Mouse (Mus musculus) adrenal gland, adult 8-10 months (tissue): ENCODE measurements around the gene Plod3. TPM values are rescaled to one million over a fixed set of nuclear protein-coding genes. Genes with fewer than 3 reads are reported as not detected.
A peak's percentile ranks its signal among the peaks of the same experiment; 100 is the strongest.
"Not testable (repeated sequence)": the region's sequence is repeated elsewhere in the genome, so short reads cannot be mapped to it uniquely, and the experiment has no call there.

Source experiments
- DNase-seq: peaks from one replicate; pipeline ENCODE4 v3.0.0; 2022
- total RNA-seq, 4 experiments: library from RNA; stranded (reverse); gene quantifications; 2 replicates each; pipeline ENCODE4 v1.2.4; 2022

Plod3 gene
- total RNA-seq = 10 to 100 TPM; 68.6 to 74.5 (median 72.1) TPM

DNA sequence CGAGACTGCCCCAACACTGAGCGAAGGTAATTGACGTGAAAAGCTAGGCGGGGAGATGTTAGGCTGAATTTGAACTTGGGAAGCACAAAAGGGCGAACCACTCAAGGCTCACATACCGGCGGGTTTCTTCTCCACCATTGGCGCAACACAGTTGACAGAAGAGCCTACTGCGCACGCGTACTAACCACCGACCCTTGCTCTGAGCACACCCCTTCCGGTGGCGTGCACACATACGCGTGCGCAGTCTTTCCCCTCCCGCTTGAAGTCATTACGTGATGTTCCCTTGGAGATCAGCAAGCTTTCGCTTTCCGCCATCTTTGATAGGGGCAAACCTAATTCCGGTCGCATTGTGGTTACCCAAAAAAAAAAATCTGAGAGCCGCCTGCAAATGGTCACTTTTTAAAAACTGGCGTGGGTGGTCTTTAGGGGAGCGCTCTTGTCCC lies at the start of gene Plod3:
Plod3 (plus strand) TSS at position 325 of the 443 bp plus-strand sequence.
- peak; percentile 96 for DNase-seq

DNA sequence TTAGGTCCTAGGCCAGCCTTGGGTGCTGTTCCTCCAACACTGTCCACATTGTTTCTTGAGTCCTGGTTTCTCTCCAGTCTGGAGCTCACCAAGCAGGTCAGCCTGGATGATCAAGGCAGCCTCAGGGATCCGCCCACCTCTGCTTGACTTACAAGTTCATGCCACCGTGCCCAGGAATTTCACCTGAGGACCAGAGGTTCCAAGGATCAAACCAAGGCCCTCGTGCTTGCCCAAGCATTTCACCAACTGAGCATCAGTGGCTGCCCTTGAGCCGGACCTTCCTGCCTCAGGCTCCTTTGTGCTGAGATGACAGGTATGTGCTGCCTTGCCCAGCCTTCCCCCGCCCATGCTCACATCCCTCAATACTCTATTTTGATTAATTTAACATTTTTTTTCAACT lies 49.2 kb upstream of the Plod3 start:
- no peak for DNase-seq

DNA sequence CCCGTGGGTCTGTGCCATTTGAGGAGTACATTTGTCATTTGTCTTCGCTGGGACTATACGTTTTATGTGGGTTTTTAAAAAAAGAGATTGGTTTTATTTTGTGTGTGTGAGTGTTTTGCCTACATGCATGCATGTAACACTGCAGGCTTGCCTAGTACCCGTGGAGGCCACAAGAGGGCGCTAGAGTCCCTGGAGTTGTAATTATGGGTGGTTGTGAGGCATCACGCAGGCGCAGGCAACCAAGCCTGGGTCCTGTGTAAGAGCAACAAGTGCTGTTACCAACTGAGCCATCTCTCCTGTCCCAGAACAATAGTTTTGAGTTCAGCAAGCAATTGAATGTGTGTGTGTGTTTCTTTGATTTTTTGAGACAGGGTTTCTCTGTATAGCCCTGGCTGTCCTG lies 47.5 kb upstream of the Plod3 start:
- no peak for DNase-seq

DNA sequence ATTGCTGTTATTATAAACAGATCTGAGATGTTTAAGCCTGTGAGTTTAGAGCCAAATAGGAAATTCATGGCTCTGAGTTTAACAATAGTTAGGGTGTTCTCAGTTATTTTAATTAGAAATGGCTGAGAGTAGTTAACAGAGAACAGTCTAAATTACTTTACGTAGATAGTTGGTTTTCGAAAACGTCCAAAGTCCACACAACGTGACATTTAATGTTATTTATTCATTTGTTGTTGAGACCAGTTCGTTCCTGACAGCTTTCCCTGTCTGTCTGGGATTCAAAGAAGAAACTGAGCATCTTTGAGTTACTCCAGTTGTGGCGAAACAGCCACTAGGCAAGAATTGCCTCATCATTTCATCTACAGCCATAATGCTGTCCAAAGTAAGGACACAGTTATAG lies 46.8 kb upstream of the Plod3 start:
- not testable (repeated sequence) for DNase-seq

DNA sequence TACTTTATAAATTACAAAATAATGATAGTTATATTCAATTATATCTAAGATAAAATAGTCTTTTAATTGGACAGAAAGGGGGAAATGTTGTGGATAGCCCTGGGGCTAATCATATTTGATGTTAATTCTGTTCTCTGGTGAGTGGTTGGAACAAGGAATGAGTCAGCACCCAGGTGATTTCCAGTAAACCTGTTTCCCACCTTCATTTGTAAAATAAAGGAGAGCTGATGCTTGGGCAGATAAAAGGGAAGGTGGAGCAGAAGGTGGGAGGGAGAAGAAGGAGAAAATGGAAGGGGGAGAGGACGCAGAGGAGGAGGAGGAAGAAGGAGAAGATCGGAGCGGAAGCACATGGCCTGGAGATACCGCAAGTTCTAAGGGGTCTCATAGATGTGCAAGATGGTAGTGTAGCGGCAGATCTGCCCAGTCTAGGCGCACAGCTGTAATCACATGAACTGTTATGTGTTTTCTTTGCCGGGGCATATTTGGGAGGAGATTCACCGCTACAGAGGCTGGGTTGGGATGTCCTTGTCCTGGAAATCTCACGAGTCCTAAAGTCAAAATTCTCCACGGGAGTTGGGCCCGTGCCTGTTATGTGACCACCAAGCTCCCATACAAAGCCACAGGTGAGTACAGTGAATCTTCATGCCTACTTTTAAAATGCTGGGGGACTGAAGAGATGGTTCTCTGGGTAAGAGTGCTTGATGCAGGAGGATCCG lies 45.8 kb upstream of the Plod3 start:
- no peak for DNase-seq

DNA sequence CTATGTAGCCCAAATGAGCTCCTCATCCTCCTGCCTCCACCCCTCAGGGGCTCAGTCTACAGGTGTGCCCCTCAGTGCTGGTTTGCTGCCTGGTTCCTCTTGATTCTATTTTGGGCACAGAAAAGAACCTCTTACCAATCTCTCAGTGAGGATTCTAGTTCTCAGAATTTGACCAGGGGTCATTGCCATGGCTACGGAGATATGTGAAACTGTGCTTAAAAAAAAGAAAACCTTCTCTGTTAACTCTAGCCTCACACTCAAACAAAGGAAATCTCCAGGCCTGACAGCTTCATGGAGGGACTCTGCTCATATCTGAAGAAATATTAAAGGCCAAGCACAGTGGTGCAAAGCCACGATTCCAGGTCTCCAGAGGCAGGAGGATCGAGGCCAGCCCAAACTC lies 44.0 kb upstream of the Plod3 start:
- DNase-seq = no peak

DNA sequence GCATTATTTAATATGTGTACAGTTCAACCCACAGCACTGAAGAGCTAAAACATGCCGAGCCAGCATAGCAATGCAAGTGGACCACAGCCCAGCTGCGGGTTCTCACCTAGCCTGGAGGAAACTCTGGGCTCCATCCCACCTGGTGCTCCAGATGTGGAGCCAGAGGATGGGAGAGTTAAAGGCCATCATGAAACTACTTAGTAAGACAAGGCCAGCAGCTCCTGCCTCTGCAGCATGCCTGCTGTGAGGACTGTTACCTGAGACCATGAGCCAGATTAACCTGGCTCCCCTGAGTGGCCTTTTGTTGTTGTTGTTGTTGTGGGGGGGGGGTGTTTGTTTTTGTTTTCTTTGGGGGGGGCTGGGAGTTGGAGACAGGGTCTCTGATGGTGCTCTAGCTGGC lies 43.4 kb upstream of the Plod3 start:
- DNase-seq = no peak

DNA sequence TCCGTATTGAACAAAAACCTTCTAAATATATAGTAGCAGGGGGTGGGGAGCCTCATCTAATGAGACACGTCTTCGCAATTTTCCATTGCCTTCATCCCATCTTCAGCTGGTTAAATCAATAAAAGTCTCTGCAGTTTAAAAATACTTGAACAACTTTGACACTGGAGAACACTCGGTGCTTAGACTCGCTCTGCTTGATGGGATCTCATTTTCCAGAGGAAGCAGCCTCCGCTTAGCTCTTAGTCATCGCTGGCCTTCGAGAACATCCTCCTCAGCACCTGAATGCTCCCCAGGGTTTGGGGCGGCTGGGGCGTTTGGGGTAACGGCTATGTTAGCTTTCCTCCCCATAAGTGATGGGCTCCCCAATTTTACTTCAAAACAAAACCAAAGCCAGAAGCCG lies 41.7 kb upstream of the Plod3 start:
- no peak for DNase-seq

DNA sequence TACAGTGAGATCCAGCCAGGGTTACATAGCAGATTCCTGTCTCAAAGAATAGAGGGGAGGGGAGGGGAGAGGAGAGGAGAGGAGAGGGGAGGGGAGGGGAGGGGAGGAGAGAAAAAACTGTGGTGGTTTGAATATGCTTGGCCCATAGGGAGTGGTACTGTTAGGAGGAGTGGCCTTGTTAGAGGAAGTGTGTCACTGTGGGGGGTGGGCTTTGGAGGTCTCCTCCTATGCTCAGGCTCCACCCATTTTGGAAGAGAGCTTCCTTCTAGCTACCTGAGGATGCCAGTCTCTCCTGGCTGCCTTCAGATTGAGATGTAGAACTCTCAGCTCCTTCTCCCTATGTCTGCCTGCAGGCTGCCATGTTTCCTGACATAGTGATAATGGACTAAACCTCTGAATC lies 38.9 kb upstream of the Plod3 start:
- DNase-seq = no peak

DNA sequence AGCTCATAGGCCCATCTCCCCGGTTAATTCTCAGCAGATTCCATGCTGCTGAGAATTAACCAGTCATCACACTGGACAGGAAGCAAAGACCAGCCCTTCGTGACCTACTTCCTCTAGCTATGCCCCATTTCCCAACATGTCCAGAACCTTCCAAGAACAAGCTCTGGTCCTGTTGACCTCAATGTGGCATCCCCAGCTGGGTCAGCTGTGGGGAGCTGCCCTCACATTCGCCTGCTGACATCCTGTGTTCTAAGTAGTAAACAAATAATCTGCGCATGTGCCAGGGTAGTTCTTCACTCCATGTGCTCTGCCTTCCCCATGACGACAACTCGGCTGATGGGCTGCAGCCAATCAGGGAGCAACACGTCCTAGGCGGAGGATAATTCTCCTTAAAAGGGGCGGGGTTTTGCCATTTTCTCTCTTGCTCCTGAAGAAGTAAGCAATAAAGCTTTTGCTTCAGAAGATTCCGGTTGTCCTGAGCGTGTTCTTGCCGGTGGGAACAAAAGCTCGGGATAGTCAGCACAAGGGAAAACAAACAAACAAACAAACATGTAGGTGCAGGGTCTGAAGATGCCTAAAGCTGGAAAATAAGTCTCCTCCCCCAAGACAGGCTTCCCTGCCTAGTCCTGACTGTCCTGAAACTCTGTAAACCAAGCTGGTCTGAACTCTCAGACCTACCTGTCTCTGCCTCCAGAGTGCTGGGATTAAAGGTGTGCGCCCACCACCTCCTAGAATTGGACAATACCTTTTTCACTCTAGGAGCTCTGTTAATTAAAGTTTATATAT lies 37.1 kb upstream of the Plod3 start:
- not testable (repeated sequence) for DNase-seq

DNA sequence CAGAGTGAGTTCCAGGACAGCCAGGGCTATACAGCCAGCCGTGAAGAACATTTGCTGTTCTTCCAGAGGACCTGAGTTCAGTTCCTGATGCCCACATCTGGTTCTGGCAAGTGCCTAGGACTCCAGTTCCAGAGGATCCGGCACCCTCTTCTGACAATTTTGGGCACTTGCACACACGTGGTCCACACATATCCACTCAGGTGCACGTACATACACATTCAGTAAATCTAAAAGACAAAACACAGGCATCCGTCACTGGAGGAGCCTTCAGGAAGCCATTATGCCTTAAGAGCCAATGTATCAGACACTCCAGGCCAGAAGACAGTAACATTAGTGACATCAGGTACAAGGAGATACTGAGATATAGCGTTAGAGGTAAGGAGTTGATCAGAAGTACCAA lies 36.3 kb upstream of the Plod3 start:
- no peak for DNase-seq

DNA sequence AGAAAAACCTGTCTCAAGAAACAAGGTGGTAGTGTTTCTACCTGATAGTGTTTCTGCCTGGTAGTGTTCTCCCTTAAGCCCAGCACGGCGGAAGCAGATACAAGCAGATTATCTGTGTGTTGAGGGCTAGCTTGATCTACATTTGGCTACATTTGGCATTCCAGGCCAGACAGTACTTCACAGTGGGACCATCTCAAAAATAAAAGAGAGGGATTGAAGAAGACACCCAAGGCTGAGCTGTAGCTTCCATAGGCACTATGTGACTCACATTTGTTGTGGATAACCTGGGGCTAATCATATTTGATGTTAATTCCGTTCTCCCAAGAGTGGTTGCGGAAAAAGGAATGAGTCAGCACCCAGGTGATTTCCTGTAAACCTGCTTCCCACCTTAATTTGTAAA lies 34.7 kb upstream of the Plod3 start:
- DNase-seq = no peak

DNA sequence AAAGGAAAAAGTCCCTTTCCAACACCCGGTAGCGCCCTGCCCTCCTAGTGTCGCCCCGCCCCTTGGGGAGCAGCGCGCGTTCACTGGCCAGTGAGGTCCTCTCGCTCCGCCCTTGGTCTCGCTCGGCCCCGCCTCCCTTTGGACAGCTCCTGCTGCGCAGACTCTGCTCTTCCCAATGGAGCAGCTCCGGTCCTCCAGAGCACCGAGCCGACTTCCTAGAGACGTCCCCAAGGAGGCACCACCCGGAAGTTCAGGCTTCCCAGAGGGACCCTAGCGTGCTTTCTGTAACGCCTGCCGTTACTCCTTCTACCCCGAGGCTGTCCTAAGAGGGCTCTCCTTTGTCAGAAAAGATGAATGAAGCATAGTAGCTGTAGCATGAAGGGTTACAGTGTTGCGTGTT lies 33.8 kb upstream of the Plod3 start, which contains the start of gene Fis1:
Fis1 (plus strand) TSS at position 261 of the 400 bp plus-strand sequence.
- DNase-seq = peak; percentile 96

DNA sequence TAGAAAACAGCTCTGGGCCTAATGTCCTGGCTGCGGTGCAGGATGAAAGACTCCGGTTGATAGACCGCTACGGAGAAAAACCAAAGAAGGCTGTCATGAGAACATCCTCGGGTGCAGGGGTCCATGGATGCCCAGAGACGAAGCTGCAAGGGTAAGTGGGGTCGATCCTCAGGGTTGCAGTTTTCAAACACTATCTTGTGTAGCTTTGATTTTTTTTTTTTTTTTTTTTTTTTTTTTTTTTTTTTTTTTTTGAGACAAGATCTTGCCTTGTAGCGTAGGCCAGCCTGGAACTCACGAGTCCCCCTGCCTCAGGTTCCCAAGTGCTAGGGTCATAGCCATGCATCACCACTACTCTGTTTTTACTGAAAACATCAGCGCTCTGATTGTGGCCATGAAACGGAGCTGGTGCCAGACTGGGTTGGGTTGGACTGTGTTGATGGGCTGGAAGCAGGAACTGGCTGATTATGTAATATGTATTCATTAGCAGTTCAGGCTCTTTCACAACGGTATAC lies 33.3 kb upstream of the Plod3 start:
- DNase-seq = peak; percentile 45

DNA sequence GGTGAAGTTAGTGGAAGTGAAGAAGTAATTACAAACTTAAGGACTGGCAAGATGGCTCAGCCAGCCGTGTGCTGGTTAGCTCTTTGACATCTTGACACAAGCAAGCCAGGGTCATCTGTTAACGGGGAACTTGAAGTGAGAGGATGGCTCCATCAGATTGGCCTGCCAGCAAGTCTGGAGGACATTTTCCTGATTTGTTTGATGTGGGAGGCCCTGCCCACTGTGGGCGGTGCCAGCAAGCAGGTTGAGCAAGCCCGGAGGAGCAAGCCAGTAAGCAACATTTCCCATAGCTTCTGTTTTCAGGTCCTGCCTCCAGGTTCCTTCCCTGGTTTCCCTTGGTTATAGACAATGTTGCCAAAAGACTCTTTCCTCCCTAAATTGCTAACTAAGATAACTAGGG lies 31.2 kb upstream of the Plod3 start:
- DNase-seq = no peak

DNA sequence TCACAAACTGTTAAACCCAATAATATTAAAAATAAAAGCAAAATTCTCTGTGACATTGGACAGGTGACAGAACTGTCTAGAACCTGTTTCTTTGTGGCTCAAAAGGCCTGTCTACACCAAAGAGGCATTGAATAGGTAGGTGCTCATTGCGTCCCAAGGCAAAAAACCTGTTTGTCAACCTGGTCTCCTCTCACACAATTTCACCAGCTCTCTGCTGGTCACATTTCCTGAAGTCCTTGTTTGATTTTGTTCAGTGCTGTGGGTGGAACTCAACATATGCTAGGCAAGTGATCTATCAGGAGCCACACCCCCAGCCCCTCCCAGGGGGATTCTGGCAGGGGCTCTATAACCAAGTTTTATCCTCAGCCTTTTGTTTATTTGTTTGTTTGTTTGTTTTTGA lies 29.6 kb upstream of the Plod3 start:
- DNase-seq = no peak

DNA sequence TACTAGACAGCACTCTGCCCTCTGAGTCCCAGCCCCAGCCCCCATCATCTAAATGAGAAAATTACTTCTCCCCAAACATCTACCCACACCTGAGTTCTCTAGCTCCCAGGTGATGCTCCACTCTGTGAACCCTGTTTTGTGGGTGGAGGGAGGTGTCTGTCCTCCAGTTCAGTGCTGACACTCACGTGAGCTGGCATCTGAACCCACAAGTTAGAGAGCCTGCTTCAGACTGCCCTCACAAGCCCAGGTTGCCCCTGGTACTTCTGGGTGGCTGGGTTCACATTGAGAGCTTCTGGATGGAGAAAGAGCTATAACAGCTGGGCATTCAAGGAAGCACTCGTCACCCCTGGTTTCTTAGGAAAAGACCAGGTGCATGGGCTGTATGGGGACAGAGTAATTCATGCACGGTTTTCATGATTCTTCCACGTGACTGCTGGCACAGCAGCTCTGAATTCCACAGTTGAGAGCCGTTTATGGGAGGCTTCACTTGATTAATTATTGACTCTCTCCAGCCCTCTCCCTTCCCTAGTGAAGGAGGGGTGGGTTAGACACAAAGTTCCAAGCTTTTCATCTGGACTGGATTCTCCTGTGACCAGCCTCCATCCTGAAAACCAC lies 27.7 kb upstream of the Plod3 start:
- DNase-seq = no peak

DNA sequence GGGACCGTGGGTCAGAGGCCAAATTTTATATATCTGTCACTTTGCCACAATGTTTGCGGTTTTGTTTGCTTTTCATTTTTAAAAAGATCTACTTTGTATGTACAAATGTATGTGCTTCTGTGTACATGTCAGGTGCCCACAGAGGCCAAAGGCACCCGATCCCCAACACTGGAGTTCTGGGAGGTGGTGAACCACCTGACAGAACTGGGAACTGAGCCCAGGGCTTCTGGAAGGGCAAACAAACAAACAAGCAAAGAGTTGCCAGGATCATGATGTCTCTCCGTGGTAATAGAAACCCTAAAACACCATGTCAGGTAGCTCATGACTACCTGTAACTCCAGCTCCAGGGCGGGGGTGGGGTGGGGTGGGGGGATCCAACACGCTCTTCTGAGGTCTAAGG lies 26.8 kb upstream of the Plod3 start:
- no peak for DNase-seq

DNA sequence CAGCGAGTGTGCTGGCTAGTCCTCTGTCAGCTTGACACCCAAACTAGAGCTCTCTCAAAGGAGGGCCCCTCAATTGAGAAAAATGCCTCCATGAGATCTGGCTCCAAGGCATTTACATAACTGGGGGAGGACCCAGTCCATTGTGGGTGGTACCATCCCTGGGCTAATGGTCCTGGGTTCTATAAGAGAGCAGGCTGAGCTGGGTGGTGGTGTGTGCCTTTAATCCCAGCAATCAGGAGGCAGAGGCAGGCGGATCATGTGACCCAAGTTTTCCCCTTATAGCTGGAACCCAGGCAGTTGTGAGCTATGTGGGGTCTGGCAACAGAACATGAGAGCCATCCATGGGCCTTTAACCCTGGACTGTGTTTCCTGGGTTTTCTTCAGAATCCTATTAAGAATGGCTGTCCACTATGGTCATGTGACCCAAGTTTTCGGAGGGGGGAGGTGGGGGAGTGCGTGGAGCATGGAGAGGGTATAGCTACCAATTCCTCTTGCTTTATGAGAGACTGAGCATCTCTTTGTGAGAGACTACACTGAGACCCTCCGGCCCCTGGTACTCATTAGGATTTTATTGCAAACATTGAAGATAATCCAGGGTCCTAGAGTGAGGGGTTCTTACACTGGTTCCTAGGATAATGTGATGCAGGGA lies 25.4 kb upstream of the Plod3 start:
- no peak for DNase-seq

DNA sequence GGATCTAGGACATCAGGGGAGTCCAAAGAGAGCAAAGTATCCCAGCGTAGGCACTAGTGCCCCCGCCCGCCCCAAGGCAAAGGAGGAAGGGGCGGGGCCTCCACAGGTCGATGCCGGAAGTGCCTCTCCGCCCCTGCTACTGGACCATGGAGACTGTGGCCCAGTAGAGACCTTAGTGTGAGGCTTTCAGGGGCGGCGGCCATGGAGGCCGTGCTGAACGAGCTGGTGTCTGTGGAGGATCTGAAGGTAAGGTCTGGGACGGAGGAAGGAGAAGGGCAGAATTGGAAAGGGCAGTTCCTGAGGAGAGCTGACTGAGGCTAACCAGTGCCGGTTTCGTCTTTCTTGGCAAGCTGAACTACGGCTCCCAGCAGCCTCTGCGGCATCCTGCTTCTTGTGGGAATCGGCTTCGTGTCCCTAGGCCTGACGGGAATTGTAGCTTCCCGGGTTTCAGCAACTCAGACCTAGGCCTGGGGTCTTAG lies 24.8 kb upstream of the Plod3 start:
- DNase-seq = peak; percentile 86

DNA sequence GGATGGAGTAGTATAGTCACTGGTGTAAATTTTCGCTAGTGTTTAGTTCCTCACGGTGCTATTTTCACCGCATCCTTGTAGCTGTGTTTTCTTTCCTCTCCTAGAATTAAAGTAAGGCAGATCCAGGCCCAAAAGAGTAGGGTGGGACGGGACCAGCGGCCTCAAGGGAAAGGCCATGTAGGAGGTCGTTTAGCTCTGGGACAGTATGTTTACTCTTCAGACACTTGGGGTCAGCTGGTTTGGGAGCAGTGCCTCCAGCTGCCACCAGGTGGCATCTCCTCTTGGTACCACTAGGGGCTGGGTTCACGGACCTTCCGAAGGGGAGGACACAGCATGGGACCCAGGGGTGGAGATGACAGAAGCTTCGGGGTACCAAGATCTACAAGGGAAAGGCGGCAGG lies 24.3 kb upstream of the Plod3 start:
- DNase-seq = peak; percentile 65

DNA sequence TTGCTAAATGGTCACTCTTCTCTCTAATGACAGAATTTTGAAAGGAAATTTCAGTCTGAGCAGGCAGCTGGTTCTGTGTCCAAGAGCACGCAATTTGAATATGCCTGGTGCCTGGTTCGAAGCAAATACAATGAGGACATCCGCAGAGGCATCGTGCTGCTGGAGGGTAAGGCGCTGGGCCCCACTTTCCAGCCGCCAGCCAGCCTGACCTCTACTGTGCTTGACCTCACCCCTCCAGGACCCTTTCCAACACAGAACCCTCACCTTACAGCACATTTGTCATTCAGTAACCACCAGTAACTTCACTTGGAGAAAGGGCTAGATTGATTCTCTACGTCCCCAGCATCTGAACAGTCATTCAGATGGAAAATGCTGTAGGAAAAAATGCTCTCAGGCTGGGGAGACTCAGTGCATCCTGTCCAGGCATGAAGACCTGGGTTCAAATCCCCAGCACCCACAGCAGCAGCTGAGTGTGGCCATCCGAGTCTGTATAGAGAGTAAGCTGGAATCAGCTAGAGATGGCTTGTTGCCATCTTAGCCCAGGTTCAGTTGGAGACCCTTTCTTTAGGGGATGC lies 23.8 kb upstream of the Plod3 start:
- no peak for DNase-seq
